Mouse (Mus musculus) kidney, adult 2 months (tissue): ENCODE measurements around the gene Cd44.

Source experiments
- CTCF ChIP-seq: fragments of 200-500 bp; conservative IDR thresholded peaks from 2 replicates; pipeline ENCODE4 v1.5.1; 2011; ENCODE audit warnings: low read depth, mild to moderate bottlenecking, control low read depth, low read length, moderate library complexity, mixed read lengths; ENCODE audit not compliant: insufficient read depth, insufficient read length
- POLR2A ChIP-seq: fragments of 200-500 bp; IDR thresholded peaks from one replicate; pipeline ENCODE4 v1.6.1; 2011; ENCODE audit warnings: low read depth, low read length, control low read depth

DNA sequence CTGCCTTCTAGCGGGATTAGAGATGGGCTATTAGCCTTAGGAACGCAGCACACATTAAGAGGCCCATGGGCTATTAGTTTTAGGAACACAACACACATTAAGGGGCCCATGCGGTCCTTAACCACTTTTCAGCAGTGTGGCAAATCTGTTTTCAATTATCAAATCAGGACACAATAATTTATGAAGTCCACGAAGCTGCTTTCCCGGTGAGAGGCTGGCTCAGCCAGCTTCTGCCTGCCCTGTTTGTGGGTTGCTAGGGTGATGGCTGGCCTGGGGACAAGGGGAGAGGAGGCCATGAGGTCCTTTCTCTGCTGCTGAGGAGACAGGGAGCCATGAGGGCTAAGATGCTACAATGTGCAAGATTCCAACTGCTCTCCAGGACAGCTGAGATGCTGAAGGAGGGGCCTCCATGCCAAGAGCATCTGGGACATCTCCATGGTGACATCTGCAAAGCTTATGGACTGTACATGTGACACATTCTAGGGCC lies 81.2 kb downstream of the Cd44 start:
- TF ChIP-seq POLR2A, result no peak
- no peak for TF ChIP-seq CTCF
